Mouse (Mus musculus): ENCODE results near the gene Fgd6. TPM values are rescaled to one million over a fixed set of nuclear protein-coding genes. Genes with fewer than 3 reads are reported as not detected.

Fgd6 gene
- polyA plus RNA-seq, 1 experiment from 2014 or later: 1.8 TPM

DNA sequence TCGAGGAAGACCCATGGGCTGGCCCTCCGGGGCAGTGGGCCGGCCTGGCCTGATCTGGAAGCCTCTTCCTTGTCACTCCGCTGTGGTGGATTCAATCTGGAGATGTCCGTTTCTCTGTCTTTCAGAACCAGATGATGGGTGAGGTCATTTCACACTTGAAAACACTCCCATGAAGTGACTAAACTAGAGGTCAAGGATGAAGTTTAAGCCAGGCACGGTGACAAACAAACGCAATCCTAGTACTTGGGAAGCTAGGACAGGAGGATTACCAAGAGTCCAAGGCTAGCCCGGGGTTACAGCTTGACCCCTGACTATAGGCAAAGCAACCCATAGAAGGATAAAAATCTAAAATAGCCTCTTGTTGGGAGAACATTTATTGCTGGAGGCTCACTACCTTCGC lies 84.9 kb downstream of the Fgd6 start:
- 91% methylated on average over 9 of the region's 9 CpGs for WGBS
- no peak for ATAC-seq (ENCODE audit: low FRiP score)
- no peaks in the 10 kb centered on the region for H3K9me3 ChIP-seq (replicated peaks)
- no peaks in the 10 kb centered on the region for H3K27me3 ChIP-seq (replicated peaks)
- no peaks in the 10 kb centered on the region; the same call in 1 of the 2 replicates for H3K36me3 ChIP-seq
- H3K9ac ChIP-seq (replicated peaks): no peak overlapping the region
- H3K4me1 ChIP-seq: no peaks in the 10 kb centered on the region; the same call in 1 of the 2 replicates
- no peak overlapping the region for H3K27ac ChIP-seq (replicated peaks)
- no peak overlapping the region for H3K4me2 ChIP-seq
- H3K4me3 ChIP-seq (replicated peaks): no peak overlapping the region

- Histone ChIP-seq H3K4me2 (no peak overlapping the region), H3K4me3 (replicated peaks) (no peak overlapping the region), H3K9ac (replicated peaks) (no peak overlapping the region), H3K27me3 (replicated peaks) (no peaks in the 10 kb centered on the region), H3K27ac (replicated peaks) (no peak overlapping the region), H3K36me3 (no peaks in the 10 kb centered on the region; the same call in 1 of the 2 replicates), H3K9me3 (replicated peaks) (no peaks in the 10 kb centered on the region), H3K4me1 (no peaks in the 10 kb centered on the region)
- ATAC-seq (ENCODE audit: low FRiP score): no peak
- WGBS: 96% methylated on average over 7 of the region's 7 CpGs
These were observed 86.8 kb downstream of the Fgd6 start for GRCm38 (mm10) chr10:94122595-94122994.

- Histone ChIP-seq H3K9me3 (replicated peaks) (no peaks in the 10 kb centered on the region), H3K36me3 (no peaks in the 10 kb centered on the region; the same call in 1 of the 2 replicates), H3K4me2 (no peak overlapping the region), H3K27me3 (replicated peaks) (no peaks in the 10 kb centered on the region), H3K4me1 (no peaks in the 10 kb centered on the region), H3K4me3 (replicated peaks) (no peak overlapping the region), H3K9ac (replicated peaks) (no peak overlapping the region), H3K27ac (replicated peaks) (no peak overlapping the region)
- 78% methylated on average over 5 of the region's 5 CpGs for WGBS
- no peak for ATAC-seq (ENCODE audit: low FRiP score)
These were observed 87.8 kb downstream of the Fgd6 start for GRCm38 (mm10) chr10:94123581-94123980.

DNA sequence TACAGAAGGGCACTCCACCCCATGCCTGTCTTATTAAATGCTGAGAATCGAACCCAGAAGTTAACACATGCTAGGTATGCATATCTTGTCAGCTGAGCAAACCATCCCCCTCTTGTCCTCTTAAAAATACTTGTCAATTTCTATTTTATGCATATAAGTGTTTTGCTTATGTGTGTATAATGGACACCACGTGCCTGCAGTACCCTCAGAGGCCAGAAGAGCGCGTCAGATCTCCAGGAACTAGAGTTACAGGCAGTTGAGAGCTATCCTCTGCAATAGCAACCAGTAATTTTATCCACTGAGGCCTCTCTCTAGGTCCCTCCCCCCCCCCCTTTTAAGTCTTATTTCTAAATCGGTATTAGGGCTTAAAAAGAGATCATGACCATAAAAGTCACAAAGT lies 88.6 kb downstream of the Fgd6 start:
- peaks cover 5% of the 10 kb centered on the region; the same call in 1 of the 2 replicates for H3K4me1 ChIP-seq
- H3K4me2 ChIP-seq: no peak overlapping the region
- no peak for ATAC-seq (ENCODE audit: low FRiP score)
- H3K9ac ChIP-seq (replicated peaks): no peak overlapping the region
- no peak overlapping the region for H3K4me3 ChIP-seq (replicated peaks)
- no peaks in the 10 kb centered on the region; the same call in 1 of the 2 replicates for H3K36me3 ChIP-seq
- 82% methylated on average over 5 of the region's 5 CpGs for WGBS
- no peak overlapping the region for H3K27ac ChIP-seq (replicated peaks)
- no peaks in the 10 kb centered on the region for H3K9me3 ChIP-seq (replicated peaks)
- H3K27me3 ChIP-seq (replicated peaks): no peaks in the 10 kb centered on the region

DNA sequence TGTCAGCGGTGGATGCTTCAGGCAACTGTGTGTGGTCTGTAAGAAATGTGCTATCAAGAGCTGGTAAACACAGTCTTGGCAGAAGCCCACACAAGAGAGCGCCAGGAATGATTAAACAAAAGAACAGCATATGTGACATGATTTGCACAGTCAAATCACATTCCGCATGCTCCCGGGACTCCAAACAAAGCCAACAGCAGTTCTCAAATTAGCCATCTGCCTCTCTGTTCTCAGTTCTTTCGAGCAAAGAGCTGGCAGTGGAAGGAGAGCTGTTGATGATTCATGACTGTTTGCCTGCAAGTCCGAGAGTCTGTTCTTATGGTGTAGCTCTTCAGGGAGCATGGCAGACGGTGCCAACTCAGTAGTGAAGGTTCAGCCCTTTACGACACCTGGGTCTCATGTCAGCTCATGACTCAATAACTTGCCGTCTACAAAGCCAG lies 93.9 kb downstream of the Fgd6 start:
- Histone ChIP-seq H3K4me2 (no peak overlapping the region), H3K36me3 (no peaks in the 10 kb centered on the region)

DNA sequence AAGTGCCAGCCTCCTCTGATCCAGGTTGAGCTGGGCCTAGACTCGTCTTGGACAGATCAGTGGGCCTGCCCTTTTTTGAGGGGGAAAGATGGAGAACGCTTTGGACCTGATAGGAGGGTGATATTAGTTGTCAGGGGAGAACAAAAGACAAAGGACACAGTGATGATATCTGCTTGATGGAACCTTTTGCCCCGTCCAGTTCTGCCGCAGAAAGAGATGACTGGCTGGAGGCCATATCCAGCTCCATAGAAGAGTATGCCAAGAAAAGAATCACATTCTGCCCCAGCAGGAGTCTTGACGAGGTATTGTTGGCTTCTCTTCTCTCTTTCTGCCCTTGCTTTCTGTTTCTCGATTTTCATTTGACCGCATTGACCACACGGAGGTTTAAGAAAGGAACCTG lies 97.3 kb downstream of the Fgd6 start:
- 77% methylated on average over 8 of the region's 8 CpGs for WGBS
- H3K4me1 ChIP-seq: peaks cover 8% of the 10 kb centered on the region; the same call in 1 of the 2 replicates

More for the DNA sequence above, 93.9 kb downstream of the Fgd6 start:
- Histone ChIP-seq H3K4me3 (replicated peaks) (no peak overlapping the region), H3K9me3 (replicated peaks) (no peaks in the 10 kb centered on the region), H3K9ac (replicated peaks) (no peak overlapping the region), H3K27ac (replicated peaks) (peak overlapping the region; percentile 60), H3K27me3 (replicated peaks) (no peaks in the 10 kb centered on the region), H3K4me1 (peaks cover 8% of the 10 kb centered on the region; the same call in 1 of the 2 replicates)
- 8% methylated on average over 9 of the region's 9 CpGs for WGBS
- ATAC-seq (ENCODE audit: low FRiP score): peak; percentile 77; the same call in 1 of the 2 replicates

GRCm38 (mm10) chr10:94133674-94134073 lies 97.9 kb downstream of the Fgd6 start:
- 89% methylated on average over 7 of the region's 7 CpGs for WGBS

More for the DNA sequence above, 97.3 kb downstream of the Fgd6 start:
- H3K27ac ChIP-seq (replicated peaks): no peak overlapping the region
- H3K4me2 ChIP-seq: no peak overlapping the region
- H3K9me3 ChIP-seq (replicated peaks): no peaks in the 10 kb centered on the region
- H3K36me3 ChIP-seq: no peaks in the 10 kb centered on the region
- no peak overlapping the region for H3K9ac ChIP-seq (replicated peaks)
- no peak overlapping the region for H3K4me3 ChIP-seq (replicated peaks)
- H3K27me3 ChIP-seq (replicated peaks): no peaks in the 10 kb centered on the region
- no peak for ATAC-seq (ENCODE audit: low FRiP score)

DNA sequence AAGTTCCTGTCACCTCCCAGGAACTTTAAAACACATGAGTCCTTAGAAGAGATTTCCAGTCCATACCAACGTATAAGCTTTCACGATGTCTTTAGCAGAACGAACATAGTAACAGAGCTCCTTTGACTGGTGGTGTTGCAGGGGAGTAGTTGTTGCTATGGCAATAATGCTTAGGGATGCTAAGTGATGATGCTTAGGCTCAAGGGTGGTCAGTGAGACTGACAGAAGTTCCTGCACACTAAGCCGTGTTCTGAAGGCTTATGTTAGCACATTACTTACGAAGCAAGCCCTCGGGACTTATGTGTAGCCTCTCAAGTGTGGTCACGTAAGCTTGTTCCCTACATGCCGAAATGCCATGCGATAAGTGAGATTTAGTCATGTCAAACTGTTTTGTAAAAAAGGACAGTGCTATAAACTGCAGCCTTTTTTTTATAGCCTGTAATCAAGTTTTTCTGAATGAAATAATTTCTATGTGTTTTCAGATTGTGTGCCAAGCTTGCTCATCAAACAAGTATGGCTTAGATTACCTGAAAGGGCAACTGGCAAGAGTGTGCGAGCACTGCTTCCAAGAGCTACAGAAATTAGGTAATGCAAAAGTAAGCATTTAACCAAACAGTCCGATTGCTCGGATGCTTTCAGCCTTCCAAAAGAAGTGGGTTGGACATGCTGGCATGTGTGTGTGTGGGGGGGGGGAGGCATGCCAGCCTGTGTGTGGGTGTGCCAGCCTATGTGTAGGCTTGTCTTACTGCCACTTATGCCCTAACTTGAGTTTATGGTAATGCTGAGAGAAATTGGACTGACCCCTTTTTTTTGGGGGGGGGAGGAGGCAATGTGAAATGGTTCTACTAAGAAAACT lies 99.0 kb downstream of the Fgd6 start:
- no peak overlapping the region for H3K4me2 ChIP-seq
- H3K27me3 ChIP-seq (replicated peaks): no peaks in the 10 kb centered on the region
- no peak for ATAC-seq (ENCODE audit: low FRiP score)
- no peak overlapping the region for H3K9ac ChIP-seq (replicated peaks)
- 90% methylated on average over 12 of the region's 12 CpGs for WGBS
- no peaks in the 10 kb centered on the region for H3K4me1 ChIP-seq
- H3K36me3 ChIP-seq: no peaks in the 10 kb centered on the region
- H3K27ac ChIP-seq (replicated peaks): no peak overlapping the region
- H3K4me3 ChIP-seq (replicated peaks): no peak overlapping the region
- H3K9me3 ChIP-seq (replicated peaks): no peaks in the 10 kb centered on the region

More at GRCm38 (mm10) chr10:94133674-94134073, 97.9 kb downstream of the Fgd6 start:
- H3K36me3 ChIP-seq: no peaks in the 10 kb centered on the region
- no peak overlapping the region for H3K9ac ChIP-seq (replicated peaks)
- peaks cover 8% of the 10 kb centered on the region; the same call in 1 of the 2 replicates for H3K4me1 ChIP-seq
- H3K9me3 ChIP-seq (replicated peaks): no peaks in the 10 kb centered on the region
- no peak overlapping the region for H3K4me2 ChIP-seq
- H3K4me3 ChIP-seq (replicated peaks): no peak overlapping the region
- no peak overlapping the region for H3K27ac ChIP-seq (replicated peaks)
- no peaks in the 10 kb centered on the region for H3K27me3 ChIP-seq (replicated peaks)
- ATAC-seq (ENCODE audit: low FRiP score): no peak

- Histone ChIP-seq H3K9me3 (replicated peaks) (no peaks in the 10 kb centered on the region), H3K4me2 (no peak overlapping the region), H3K9ac (replicated peaks) (no peak overlapping the region), H3K27ac (replicated peaks) (no peak overlapping the region), H3K4me1 (no peaks in the 10 kb centered on the region), H3K27me3 (replicated peaks) (no peaks in the 10 kb centered on the region), H3K4me3 (replicated peaks) (no peak overlapping the region), H3K36me3 (no peaks in the 10 kb centered on the region)
- WGBS: 93% methylated on average over 10 of the region's 10 CpGs
- no peak for ATAC-seq (ENCODE audit: low FRiP score)
These were observed 103.2 kb downstream of the Fgd6 start for GRCm38 (mm10) chr10:94138890-94139482.

DNA sequence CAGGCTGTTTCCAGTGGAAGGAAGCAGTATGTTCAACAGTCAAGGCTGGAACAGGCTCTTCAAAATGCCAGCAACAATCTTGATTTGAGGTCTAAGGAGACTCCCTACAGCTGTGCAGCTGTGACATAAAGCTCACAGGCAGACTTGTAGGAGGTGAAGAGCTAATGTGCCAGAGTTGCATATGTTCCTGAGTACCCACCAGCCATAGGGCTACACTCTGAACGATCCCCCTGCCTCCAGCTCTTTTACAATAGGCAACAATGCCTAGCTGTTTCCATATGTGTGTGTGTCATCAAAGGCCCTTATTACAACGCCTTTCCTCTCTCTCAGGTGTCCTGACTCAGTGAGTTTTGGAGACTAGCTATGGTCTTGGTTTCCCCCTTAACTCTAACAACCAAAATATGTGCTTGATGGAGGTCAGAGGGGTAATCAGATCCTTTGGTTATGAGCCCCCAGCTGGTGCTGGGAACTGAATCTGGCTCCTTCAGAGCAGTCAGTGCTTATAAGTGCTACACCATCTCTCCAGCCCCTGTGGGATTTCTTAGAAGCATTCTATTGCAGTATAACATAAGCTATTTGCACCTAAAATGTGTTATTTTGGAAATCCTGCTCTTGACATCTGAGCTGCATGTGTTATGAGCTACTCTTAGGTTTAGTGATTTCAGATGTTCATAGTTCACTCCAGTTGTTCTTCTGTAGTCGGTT lies 104.6 kb downstream of the Fgd6 start:
- Histone ChIP-seq H3K9ac (replicated peaks) (no peak overlapping the region), H3K36me3 (no peaks in the 10 kb centered on the region), H3K4me1 (peaks cover 7% of the 10 kb centered on the region; the same call in 1 of the 2 replicates), H3K27ac (replicated peaks) (no peak overlapping the region), H3K4me3 (replicated peaks) (no peak overlapping the region), H3K9me3 (replicated peaks) (no peaks in the 10 kb centered on the region), H3K27me3 (replicated peaks) (no peaks in the 10 kb centered on the region), H3K4me2 (no peak overlapping the region)
- WGBS: 69% methylated on average over 3 of the region's 3 CpGs
- no peak for ATAC-seq (ENCODE audit: low FRiP score)

- no peaks in the 10 kb centered on the region for H3K36me3 ChIP-seq
- H3K4me3 ChIP-seq (replicated peaks): no peak overlapping the region
- no peaks in the 10 kb centered on the region for H3K9me3 ChIP-seq (replicated peaks)
- WGBS: 94% methylated on average over 3 of the region's 3 CpGs
- H3K27ac ChIP-seq (replicated peaks): no peak overlapping the region
- no peaks in the 10 kb centered on the region for H3K27me3 ChIP-seq (replicated peaks)
- no peak overlapping the region for H3K9ac ChIP-seq (replicated peaks)
- no peak for ATAC-seq (ENCODE audit: low FRiP score)
- peaks cover 8% of the 10 kb centered on the region for H3K4me1 ChIP-seq
- H3K4me2 ChIP-seq: no peak overlapping the region
These were observed 106.6 kb downstream of the Fgd6 start for GRCm38 (mm10) chr10:94142427-94142826.
